Mouse (Mus musculus) C2C12 (cell line): ENCODE results near the gene Daam1.

Experiments used
- CTCF ChIP-seq: IDR thresholded peaks from one replicate; pipeline ENCODE4 v1.5.1; 2011; ENCODE audit not compliant: control insufficient read depth, insufficient read depth, insufficient read length
- MYOD1 ChIP-seq: IDR thresholded peaks from one replicate; pipeline ENCODE4 v1.6.1; 2011; ENCODE audit warnings: low read depth; ENCODE audit not compliant: control insufficient read depth, insufficient read length
- MYOG ChIP-seq: IDR thresholded peaks from one replicate; pipeline ENCODE4 v1.6.1; 2011; ENCODE audit not compliant: control insufficient read depth, insufficient read length; ENCODE audit errors: extremely low read depth

DNA sequence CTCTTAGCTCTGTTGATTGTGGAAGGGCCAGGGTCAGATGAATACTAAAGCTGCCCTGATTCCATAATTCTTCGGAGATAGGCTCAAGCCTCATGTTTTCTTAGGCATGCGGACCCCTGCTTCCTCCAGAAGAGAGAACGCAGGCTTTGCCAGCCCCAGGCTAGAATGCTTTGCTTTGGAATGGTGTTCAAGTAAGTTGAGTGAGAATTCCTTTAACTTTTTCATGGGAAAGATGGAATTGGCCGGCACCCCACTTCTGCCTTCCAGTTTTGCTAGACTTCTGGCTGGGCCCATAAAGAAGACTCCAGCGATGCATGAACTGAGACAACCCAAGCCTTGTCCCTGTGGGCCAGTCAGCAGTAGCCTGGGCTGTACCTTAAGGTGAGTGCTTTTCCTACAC lies 200.3 kb downstream of the Daam1 start:
- TF ChIP-seq CTCF (no peak), MYOG (no peak), MYOD1 (no peak)
